Mouse (Mus musculus) embryonic facial prominence, embryonic 14.5 days (tissue): ENCODE results near the gene Xpo6. TPM values are rescaled to one million over a fixed set of nuclear protein-coding genes. Genes with fewer than 3 reads are reported as not detected.

ENCODE experiments used
- ATAC-seq: fragments of 200-750 bp; cut with Nextera tagmentation; 2 replicates; pipeline ENCODE4 v1.8.0; 2017; ENCODE audit warnings: low read depth, moderate number of reproducible peaks, moderate TSS enrichment
- DNase-seq: peaks from one replicate; pipeline ENCODE4 v3.0.0-alpha.2; 2015; ENCODE audit warnings: low spot score
- H3K27ac ChIP-seq: fragments of 300-500 bp; sonication (generic); replicated peaks from 2 replicates; pipeline ENCODE4 v1.5.1; 2014; ENCODE audit warnings: low read depth, mild to moderate bottlenecking, low read length, moderate library complexity
- H3K27me3 ChIP-seq: fragments of 300-500 bp; sonication (generic); replicated peaks from 2 replicates; pipeline ENCODE4 v1.6.1; 2014; ENCODE audit warnings: low read length; ENCODE audit not compliant: control insufficient read depth, insufficient read depth
- H3K36me3 ChIP-seq: fragments of 300-500 bp; sonication (generic); 2 replicates; pipeline ENCODE4 v1.6.1; 2014; ENCODE audit warnings: low read length, mixed read lengths; ENCODE audit not compliant: control insufficient read depth, insufficient read depth
- H3K4me1 ChIP-seq: fragments of 300-500 bp; sonication (generic); 2 replicates; pipeline ENCODE4 v1.6.1; 2014; ENCODE audit warnings: antibody characterized with exemption, low read length; ENCODE audit not compliant: control insufficient read depth, insufficient read depth
- H3K4me2 ChIP-seq: fragments of 300-500 bp; sonication (generic); 2 replicates; pipeline ENCODE4 v1.6.1; 2014; ENCODE audit warnings: low read depth, mild to moderate bottlenecking, low read length, moderate library complexity, mixed read lengths
- H3K4me3 ChIP-seq: fragments of 300-500 bp; sonication (generic); 2 replicates; pipeline ENCODE4 v1.5.1; 2014; ENCODE audit warnings: low read depth, mild to moderate bottlenecking, low read length
- H3K9ac ChIP-seq: fragments of 300-500 bp; sonication (generic); 2 replicates; pipeline ENCODE4 v1.6.1; 2014; ENCODE audit warnings: low read depth, mild to moderate bottlenecking, low read length, moderate library complexity, mixed read lengths
- H3K9me3 ChIP-seq: fragments of 300-500 bp; sonication (generic); 2 replicates; pipeline ENCODE4 v1.6.1; 2016; ENCODE audit warnings: low read length; ENCODE audit not compliant: control insufficient read depth
- WGBS: fragments of 180-500 bp; shearing (Covaris S2); extraction: QIAGEN DNeasy Blood & Tissue Kit; methylation state at CpG from one replicate; pipeline ENCODE4 v1.1.7; 2014; 5-methylcytosine and 5-hydroxymethylcytosine counted together
- polyA plus RNA-seq: library from polyadenylated mRNA; unstranded; fragments of >200 nt; fragmentation: Nextera tagmentation; extraction: Ambion mirVana; gene quantifications from 2 replicates; pipeline ENCODE4 v1.2.1, GENCODE M21; 2014

Xpo6 gene
- polyA plus RNA-seq, 1 experiment from 2014 or later, result 54.3 TPM

DNA sequence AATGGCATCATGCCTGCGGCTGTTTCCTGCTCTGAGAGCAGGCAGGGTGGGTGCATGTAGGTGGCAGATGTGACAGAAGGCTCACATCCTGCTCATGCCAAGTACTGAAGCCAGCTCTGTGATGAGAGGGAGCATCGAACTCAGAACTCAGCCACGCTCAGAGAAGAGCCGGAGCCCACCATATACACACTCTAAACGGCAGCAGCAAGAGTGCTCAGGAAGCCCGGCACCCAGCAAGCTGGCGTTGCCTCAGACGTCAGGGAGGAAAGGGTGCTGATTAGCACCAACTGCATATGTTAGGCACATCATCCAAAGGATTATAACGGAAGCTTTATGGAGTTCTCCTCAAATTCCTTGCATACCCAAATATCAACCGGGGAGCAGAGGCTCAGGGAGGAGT lies 112.7 kb downstream of the Xpo6 start:
- no peaks in the 10 kb centered on the region for H3K4me1 ChIP-seq

DNA sequence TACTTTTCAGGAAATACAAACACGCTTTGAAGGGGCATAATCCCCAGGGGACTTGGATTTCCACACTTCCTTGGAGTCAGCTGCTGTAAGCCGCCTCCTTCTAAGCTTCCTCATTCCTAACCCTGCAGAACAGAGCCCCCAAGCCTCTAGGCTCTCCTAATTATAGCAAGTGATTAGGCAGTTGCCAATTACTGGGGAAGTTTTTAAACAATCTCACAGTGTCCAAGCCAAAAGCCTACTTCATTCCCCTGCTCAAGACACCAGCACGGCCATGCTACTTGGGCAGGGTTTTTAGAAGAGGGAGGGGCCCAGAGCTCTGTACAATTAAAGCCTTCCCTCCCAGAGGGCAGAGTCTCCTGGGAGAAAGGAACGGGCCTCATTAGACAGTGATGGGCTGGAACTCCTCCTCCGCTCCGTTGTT lies 114.0 kb downstream of the Xpo6 start:
- peaks cover 40% of the 10 kb centered on the region for H3K27me3 ChIP-seq
- 16% methylated on average over 6 of the region's 6 CpGs for WGBS
- no peaks in the 10 kb centered on the region for H3K36me3 ChIP-seq

More for the DNA sequence above, 112.7 kb downstream of the Xpo6 start:
- Histone ChIP-seq H3K9ac (no peak overlapping the region), H3K9me3 (peaks cover 4% of the 10 kb centered on the region; the same call in 1 of the 2 replicates), H3K4me2 (no peak overlapping the region), H3K27ac (no peak overlapping the region), H3K27me3 (peaks cover 27% of the 10 kb centered on the region), H3K4me3 (no peak overlapping the region), H3K36me3 (no peaks in the 10 kb centered on the region)
- no peak for ATAC-seq
- no peak for DNase-seq
- WGBS, result 47% methylated on average over 10 of the region's 10 CpGs

DNA sequence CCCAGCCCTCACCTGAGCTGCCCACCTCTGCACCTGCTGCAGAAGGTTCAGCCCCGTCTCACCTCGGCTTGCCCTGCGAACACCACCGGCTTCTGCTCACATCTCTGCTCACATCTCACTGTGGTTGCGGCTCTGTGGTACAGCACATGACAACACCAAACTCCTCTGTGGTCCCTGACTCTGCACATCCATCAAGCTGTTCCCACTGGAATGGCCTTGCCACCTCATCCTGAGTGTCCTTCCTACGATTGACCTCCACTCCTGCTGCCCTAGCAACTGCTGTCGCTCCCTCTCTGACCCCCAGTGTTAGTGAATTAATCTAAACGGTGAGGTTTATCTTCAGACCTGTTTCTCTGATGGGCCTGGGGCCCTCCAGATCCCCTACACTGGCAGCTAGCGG lies 115.1 kb downstream of the Xpo6 start:
- 90% methylated on average over 9 of the region's 9 CpGs for WGBS
- Histone ChIP-seq H3K4me2 (no peak overlapping the region), H3K9me3 (no peaks in the 10 kb centered on the region), H3K27me3 (peaks cover 51% of the 10 kb centered on the region), H3K4me1 (no peaks in the 10 kb centered on the region), H3K27ac (no peak overlapping the region), H3K9ac (no peak overlapping the region), H3K36me3 (no peaks in the 10 kb centered on the region), H3K4me3 (no peak overlapping the region)
- no peak for DNase-seq
- no peak for ATAC-seq

More for the DNA sequence above, 114.0 kb downstream of the Xpo6 start:
- no peak overlapping the region for H3K4me2 ChIP-seq
- H3K4me1 ChIP-seq, result no peaks in the 10 kb centered on the region
- peaks cover 3% of the 10 kb centered on the region; the same call in 1 of the 2 replicates for H3K9me3 ChIP-seq
- DNase-seq (peak; percentile 85), ATAC-seq (peak; percentile 67)
- no peak overlapping the region for H3K27ac ChIP-seq
- H3K9ac ChIP-seq, result no peak overlapping the region
- H3K4me3 ChIP-seq, result no peak overlapping the region

DNA sequence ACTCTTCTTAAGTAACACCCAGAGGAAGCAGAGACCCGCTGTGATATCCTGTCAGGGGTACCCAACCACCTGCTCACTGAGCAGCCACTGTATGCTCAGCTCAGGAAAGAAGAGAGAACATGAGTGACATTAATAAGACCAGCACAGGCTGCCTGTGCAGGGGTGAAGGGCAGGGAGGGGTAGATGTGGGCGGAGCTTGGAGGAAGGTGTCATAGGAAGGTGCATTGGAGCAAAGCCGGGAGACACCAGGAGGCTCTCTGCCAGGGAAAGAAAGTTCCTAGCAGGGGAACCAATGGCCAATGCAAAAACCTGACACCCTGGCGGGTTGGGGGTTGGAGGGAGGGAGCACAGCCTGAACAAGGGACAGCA lies 116.3 kb downstream of the Xpo6 start:
- Histone ChIP-seq H3K4me3 (no peak overlapping the region), H3K9me3 (no peaks in the 10 kb centered on the region), H3K27me3 (peaks cover 56% of the 10 kb centered on the region)

DNA sequence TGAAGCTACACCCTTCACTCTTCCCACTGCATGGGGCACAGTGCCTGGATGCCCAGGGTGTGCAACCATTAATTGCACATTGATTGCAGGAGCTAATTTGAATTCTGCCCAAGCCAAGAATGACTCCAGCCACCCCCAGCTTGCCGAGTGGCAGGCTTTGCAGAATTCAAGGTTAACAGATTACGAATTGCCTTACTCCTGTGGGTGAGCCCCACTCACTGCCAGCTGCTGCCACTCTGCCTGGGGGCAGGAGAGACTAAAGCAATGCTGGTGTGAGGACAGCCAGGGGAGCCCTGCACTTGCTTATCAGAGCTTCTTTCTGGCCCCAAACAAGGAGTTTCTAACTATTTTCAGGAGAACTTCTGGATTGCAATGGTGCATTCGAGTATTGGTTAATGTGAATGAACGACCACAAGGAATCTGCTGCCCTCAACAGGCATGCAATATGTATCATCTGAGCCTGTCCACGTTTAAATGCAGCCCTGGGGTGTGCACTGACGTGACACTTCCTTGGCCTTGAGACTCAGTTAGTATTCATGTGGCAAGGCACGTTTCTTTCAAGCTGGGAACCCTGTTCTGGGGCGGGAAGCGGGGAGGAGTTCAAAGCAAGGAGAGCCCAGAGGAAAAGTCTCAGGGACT lies 116.8 kb downstream of the Xpo6 start:
- H3K9me3 ChIP-seq, result no peaks in the 10 kb centered on the region
- no peak overlapping the region for H3K27ac ChIP-seq
- peak; percentile 46 for DNase-seq
- no peaks in the 10 kb centered on the region for H3K36me3 ChIP-seq
- peaks cover 56% of the 10 kb centered on the region for H3K27me3 ChIP-seq
- H3K4me2 ChIP-seq, result no peak overlapping the region
- WGBS, result 16% methylated on average over 9 of the region's 9 CpGs
- H3K4me1 ChIP-seq, result no peaks in the 10 kb centered on the region
- no peak for ATAC-seq
- no peak overlapping the region for H3K4me3 ChIP-seq
- no peak overlapping the region for H3K9ac ChIP-seq

More for the DNA sequence above, 116.3 kb downstream of the Xpo6 start:
- WGBS, result 11% methylated on average over 4 of the region's 4 CpGs
- Histone ChIP-seq H3K4me1 (no peaks in the 10 kb centered on the region), H3K27ac (no peak overlapping the region), H3K36me3 (no peaks in the 10 kb centered on the region), H3K4me2 (no peak overlapping the region), H3K9ac (no peak overlapping the region)
- DNase-seq (no peak), ATAC-seq (no peak)

DNA sequence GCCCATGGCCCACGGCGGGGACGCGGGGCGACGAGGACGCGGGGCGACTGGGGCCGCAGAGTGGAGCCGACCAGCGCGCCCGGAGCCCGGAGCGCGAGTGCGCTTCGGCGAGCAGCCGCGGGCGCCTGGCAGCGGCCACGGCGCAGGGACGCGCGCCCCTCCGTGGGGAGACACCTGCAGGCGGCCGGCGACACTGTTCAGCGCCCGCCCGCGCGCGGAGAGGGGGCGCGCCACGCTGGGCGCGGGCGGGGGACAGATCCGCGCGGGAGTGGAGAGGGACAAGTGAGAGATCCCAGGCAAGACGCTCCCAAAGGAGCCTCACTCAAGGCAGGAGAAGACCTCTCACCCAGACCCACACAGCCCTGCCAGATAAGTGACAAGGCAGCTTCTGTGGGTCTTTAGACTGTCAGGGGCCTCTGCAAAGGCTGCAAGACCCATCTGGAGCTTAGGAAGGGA lies 118.0 kb downstream of the Xpo6 start, which contains the start of gene Gsg1l:
Gene Gsg1l, minus strand, starts transcription at position 126 of the 456 bp plus-strand sequence.
- Histone ChIP-seq H3K4me3 (peak within 1 kb of the TSS; percentile 64), H3K27ac (no peak within 1 kb of the TSS), H3K4me1 (no peaks in the 10 kb centered on the region), H3K27me3 (peaks cover 56% of the 10 kb centered on the region), H3K9me3 (no peaks in the 10 kb centered on the region), H3K4me2 (peak within 1 kb of the TSS; percentile 99), H3K36me3 (no peaks in the 10 kb centered on the region), H3K9ac (peak within 1 kb of the TSS; percentile 66)
- 1% methylated on average over 13 of the region's 49 CpGs for whole genome bisulfite sequencing
- no peak for ATAC-seq
- DNase-seq, result no peak

DNA sequence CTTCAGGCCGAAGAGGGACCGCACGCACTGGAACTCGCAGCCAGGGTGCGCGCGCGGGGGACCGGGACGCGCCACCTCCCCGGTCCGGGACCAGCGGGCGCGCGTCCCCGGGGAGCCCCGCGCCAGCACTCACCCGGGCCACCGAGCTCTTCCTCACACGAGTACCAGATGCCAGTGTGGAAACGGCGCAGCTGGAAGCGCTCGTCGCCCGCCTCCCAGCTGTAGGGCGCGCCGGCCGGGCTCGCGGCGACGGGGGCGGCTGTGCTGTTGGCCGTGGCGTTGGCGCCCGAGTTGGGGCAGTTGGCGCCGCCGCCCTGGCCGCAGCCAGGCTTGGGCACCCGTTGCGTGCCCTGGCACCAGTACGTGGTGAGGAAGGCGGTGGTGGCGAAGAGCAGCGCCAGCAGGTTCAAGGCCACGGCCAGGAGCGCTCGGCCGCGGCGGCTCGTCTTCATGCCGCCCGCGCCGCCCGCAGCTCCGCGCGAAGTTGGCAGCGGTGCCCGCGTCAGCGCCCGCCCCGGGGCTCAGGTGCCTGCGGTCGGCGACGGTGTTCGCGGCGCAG lies 118.5 kb downstream of the Xpo6 start:
- Histone ChIP-seq H3K4me1 (no peaks in the 10 kb centered on the region), H3K36me3 (no peaks in the 10 kb centered on the region), H3K9me3 (no peaks in the 10 kb centered on the region), H3K27ac (no peak overlapping the region), H3K9ac (peak overlapping the region; percentile 66), H3K4me2 (peak overlapping the region; percentile 99), H3K27me3 (peaks cover 56% of the 10 kb centered on the region), H3K4me3 (peak overlapping the region; percentile 64)
- DNase-seq, result no peak
- 0% methylated on average over 13 of the region's 80 CpGs for WGBS
- no peak for ATAC-seq

DNA sequence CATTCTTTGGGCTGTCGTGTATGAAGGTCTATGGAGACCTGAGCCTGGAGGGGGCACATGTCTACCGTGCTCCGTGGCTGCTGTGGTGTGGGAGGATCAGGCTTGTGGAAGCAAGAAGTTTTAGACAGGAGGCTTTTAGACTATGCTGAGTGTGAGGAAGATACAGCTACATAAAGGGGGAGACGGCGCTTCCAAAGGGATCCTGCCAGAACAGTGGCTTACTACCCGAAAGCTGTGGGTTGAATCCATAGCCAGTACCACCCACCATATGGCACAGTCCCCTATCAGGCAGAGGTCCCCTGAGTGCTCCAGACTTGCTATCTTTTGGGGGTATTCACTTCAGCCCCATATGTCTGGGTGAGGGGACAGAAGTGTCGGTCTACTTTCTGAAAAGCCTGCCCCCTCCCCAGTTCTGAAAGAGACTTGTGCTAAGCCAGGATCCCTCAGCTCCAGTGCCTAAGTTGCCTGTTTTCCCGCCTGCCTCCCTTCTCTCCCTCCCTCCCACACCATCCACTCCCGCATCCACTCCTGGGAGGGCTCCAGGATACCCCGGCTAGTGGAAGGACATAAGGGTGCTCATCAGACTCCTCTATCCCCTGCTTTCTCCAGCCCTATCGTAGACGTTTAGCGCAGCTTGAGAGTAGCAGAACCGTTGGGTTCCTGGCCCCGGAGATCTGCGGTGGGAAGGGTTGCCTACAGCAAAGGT lies 119.2 kb downstream of the Xpo6 start:
- Histone ChIP-seq H3K27me3 (peaks cover 56% of the 10 kb centered on the region), H3K9ac (peak overlapping the region; percentile 66), H3K4me1 (no peaks in the 10 kb centered on the region), H3K4me2 (peak overlapping the region; percentile 99), H3K9me3 (no peaks in the 10 kb centered on the region), H3K27ac (no peak overlapping the region), H3K36me3 (no peaks in the 10 kb centered on the region), H3K4me3 (peak overlapping the region; percentile 64)
- DNase-seq (no peak), ATAC-seq (no peak)
- 19% methylated on average over 16 of the region's 16 CpGs for WGBS
